Mouse (Mus musculus) layer of hippocampus, adult 11-12 months (tissue): ENCODE data around the gene Erc1.
A peak's percentile ranks its signal among the peaks of the same experiment; 100 is the strongest.

Experiments used
- DNase-seq: peaks from one replicate; pipeline ENCODE4 v3.0.0; 2022; ENCODE audit warnings: low spot score

Erc1 gene

GRCm38 (mm10) chr6:119803239-119803638, 44.7 kb downstream of the Erc1 start:
- DNase-seq = no peak

GRCm38 (mm10) chr6:119796911-119797486, 51.0 kb downstream of the Erc1 start:
- DNase-seq = peak; percentile 28

- no peak for DNase-seq
Observed at GRCm38 (mm10) chr6:119796291-119796690, 51.7 kb downstream of the Erc1 start.

- DNase-seq = peak; percentile 70
Observed at GRCm38 (mm10) chr6:119792562-119792961, 55.4 kb downstream of the Erc1 start.

- DNase-seq = no peak
Observed at GRCm38 (mm10) chr6:119782416-119782815, 65.6 kb downstream of the Erc1 start.

GRCm38 (mm10) chr6:119781109-119781508, 66.9 kb downstream of the Erc1 start:
- no peak for DNase-seq

- no peak for DNase-seq
Observed at GRCm38 (mm10) chr6:119768778-119769177, 79.2 kb downstream of the Erc1 start.

- DNase-seq = no peak
Observed at GRCm38 (mm10) chr6:119764355-119764754, 83.6 kb downstream of the Erc1 start.

GRCm38 (mm10) chr6:119759866-119760265, 88.1 kb downstream of the Erc1 start:
- DNase-seq = no peak

- no peak for DNase-seq
Observed at GRCm38 (mm10) chr6:119758490-119758889, 89.5 kb downstream of the Erc1 start.

- DNase-seq = no peak
Observed at GRCm38 (mm10) chr6:119757796-119758195, 90.2 kb downstream of the Erc1 start.

- DNase-seq = no peak
Observed at GRCm38 (mm10) chr6:119755866-119756265, 92.1 kb downstream of the Erc1 start.

- no peak for DNase-seq
Observed at GRCm38 (mm10) chr6:119749093-119749635, 98.8 kb downstream of the Erc1 start.

GRCm38 (mm10) chr6:119741861-119742260, 106.1 kb downstream of the Erc1 start:
- DNase-seq = no peak

- DNase-seq = no peak
Observed at GRCm38 (mm10) chr6:119740541-119740940, 107.4 kb downstream of the Erc1 start.

GRCm38 (mm10) chr6:119738638-119739375, 109.2 kb downstream of the Erc1 start:
- DNase-seq = no peak

- no peak for DNase-seq
Observed at GRCm38 (mm10) chr6:119737716-119738115, 110.3 kb downstream of the Erc1 start.

GRCm38 (mm10) chr6:119735937-119736336, 112.0 kb downstream of the Erc1 start:
- DNase-seq = no peak

GRCm38 (mm10) chr6:119731155-119731554, 116.8 kb downstream of the Erc1 start:
- DNase-seq = no peak

- no peak for DNase-seq
Observed at GRCm38 (mm10) chr6:119715234-119715633, 132.7 kb downstream of the Erc1 start.

- DNase-seq = no peak
Observed at GRCm38 (mm10) chr6:119713961-119714360, 134.0 kb downstream of the Erc1 start.

GRCm38 (mm10) chr6:119712486-119712885, 135.5 kb downstream of the Erc1 start:
- no peak for DNase-seq

- DNase-seq = no peak
Observed at GRCm38 (mm10) chr6:119711649-119712305, 136.2 kb downstream of the Erc1 start.
